Mouse (Mus musculus) hindbrain, postnatal 0 days (tissue): Measurements from ENCODE around the gene Rinl. TPM values are rescaled to one million over a fixed set of nuclear protein-coding genes. Genes with fewer than 3 reads are reported as not detected.

Experiments
- ATAC-seq: fragments of 200-750 bp; cut with Nextera tagmentation; 2 replicates; pipeline ENCODE4 v1.8.0; 2017; ENCODE audit warnings: mild to moderate bottlenecking, moderate TSS enrichment, moderate library complexity
- DNase-seq: peaks from one replicate; pipeline ENCODE4 v3.0.0-alpha.2; 2015; ENCODE audit warnings: low spot score
- H3K27ac ChIP-seq: fragments of 300-500 bp; sonication (generic); 2 replicates; pipeline ENCODE4 v1.5.1; 2014; ENCODE audit warnings: mild to moderate bottlenecking
- H3K27me3 ChIP-seq: fragments of 300-500 bp; sonication (generic); 2 replicates; pipeline ENCODE4 v1.6.1; 2014; ENCODE audit warnings: low read length, mixed read lengths; ENCODE audit not compliant: insufficient read depth
- H3K36me3 ChIP-seq: fragments of 300-500 bp; sonication (generic); 2 replicates; pipeline ENCODE4 v1.6.1; 2014; ENCODE audit warnings: low read length, mixed read lengths; ENCODE audit not compliant: insufficient read depth
- H3K4me1 ChIP-seq: fragments of 300-500 bp; sonication (generic); 2 replicates; pipeline ENCODE4 v1.6.1; 2014; ENCODE audit warnings: antibody characterized with exemption, low read length, mixed read lengths; ENCODE audit not compliant: insufficient read depth
- H3K4me2 ChIP-seq: fragments of 300-500 bp; sonication (generic); 2 replicates; pipeline ENCODE4 v1.6.1; 2014; ENCODE audit warnings: low read depth, mild to moderate bottlenecking, low read length, moderate library complexity, mixed read lengths
- H3K4me3 ChIP-seq: fragments of 300-500 bp; sonication (generic); 2 replicates; pipeline ENCODE4 v1.5.1; 2014; ENCODE audit warnings: low read length
- H3K9ac ChIP-seq: fragments of 300-500 bp; sonication (generic); replicated peaks from 2 replicates; pipeline ENCODE4 v1.6.1; 2014; ENCODE audit warnings: mild to moderate bottlenecking, low read length, moderate library complexity, mixed read lengths
- H3K9me3 ChIP-seq: fragments of 300-500 bp; sonication (generic); 2 replicates; pipeline ENCODE4 v1.6.1; 2016; ENCODE audit warnings: low read length, mixed read lengths
- CTCF ChIP-seq: IDR thresholded peaks from 2 replicates; pipeline ENCODE4 v1.5.1; 2016; ENCODE audit warnings: antibody characterized with exemption, control low read depth, low read depth
- WGBS: fragments of 180-500 bp; shearing (Covaris S2); extraction: QIAGEN DNeasy Blood & Tissue Kit; methylation state at CpG from one replicate; pipeline ENCODE4 v1.1.7; 2014; 5-methylcytosine and 5-hydroxymethylcytosine counted together
- polyA plus RNA-seq: library from polyadenylated mRNA; unstranded; fragments of >200 nt; fragmentation: Nextera tagmentation; extraction: Ambion mirVana; gene quantifications from 2 replicates; pipeline ENCODE4 v1.2.1, GENCODE M21; 2015
- total RNA-seq: library from RNA; depleted of rRNA; stranded (reverse); fragments of >200 nt; gene quantifications from 2 replicates; pipeline ENCODE4 v1.2.3, GENCODE M21; 2014

Rinl gene
- total and polyA plus RNA-seq, 2 experiments from 2014 or later = 1.2 to 1.4 TPM

DNA sequence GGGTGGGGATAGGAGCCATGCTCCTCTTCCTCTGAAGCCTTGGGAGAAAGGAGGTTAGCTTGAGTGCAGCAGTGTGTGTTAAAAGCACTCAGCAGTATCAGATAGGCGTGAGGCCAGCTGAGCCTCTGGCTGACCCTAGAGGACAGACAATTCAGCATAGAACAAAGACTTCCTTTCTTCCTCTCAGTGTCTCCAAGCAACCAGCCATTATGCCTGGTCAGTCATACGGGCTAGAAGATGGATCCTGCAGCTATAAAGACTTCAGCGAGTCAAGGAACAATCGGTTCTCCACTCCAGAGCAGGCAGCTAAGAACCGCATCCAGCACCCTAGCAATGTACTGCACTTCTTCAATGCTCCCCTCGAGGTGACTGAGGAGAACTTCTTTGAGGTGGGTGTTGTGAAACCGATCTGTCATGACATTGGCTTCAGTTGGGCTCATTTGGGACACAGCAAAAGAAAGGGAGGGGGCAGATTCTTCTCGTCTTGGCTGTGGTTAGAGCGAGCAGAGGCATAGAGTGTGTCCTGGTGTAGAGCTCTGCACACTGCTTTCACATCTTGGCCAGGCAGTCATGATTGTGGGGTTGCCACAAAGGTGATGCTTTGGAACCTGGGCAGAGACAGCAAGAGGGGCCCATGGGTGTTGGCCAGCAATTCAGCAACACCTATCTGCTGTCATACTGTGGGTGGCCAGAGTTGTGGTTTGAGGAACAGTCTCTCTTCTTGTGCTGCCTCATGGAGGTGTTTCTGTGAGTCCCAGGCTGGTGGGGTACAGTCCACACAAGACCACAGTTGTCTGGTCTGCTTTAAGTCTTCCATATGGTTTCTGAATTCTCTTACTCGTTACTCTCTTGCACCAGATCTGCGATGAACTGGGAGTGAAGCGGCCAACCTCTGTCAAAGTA is 31.8 kb downstream of the Rinl start:
- peak; percentile 16 for DNase-seq
- 0 out of 2 replicates have a peak, but pooled peaks have one; percentile 19 for ATAC-seq
- no peak overlapping the region for H3K9ac ChIP-seq
- H3K4me1 ChIP-seq = 0 out of 2 replicates have a peak, but pooled peaks cover 7% of the 10 kb centered on the region
- no peak overlapping the region for H3K4me2 ChIP-seq
- H3K9me3 ChIP-seq = no peaks in the 10 kb centered on the region
- H3K27ac ChIP-seq = peak overlapping the region; percentile 46; the same call in 1 of the 2 replicates
- H3K4me3 ChIP-seq = no peak overlapping the region
- H3K36me3 ChIP-seq = peaks cover 50% of the 10 kb centered on the region
- H3K27me3 ChIP-seq = no peaks in the 10 kb centered on the region
- WGBS = 26% methylated on average over 12 of the region's 12 CpGs
- no peak for TF ChIP-seq CTCF

DNA sequence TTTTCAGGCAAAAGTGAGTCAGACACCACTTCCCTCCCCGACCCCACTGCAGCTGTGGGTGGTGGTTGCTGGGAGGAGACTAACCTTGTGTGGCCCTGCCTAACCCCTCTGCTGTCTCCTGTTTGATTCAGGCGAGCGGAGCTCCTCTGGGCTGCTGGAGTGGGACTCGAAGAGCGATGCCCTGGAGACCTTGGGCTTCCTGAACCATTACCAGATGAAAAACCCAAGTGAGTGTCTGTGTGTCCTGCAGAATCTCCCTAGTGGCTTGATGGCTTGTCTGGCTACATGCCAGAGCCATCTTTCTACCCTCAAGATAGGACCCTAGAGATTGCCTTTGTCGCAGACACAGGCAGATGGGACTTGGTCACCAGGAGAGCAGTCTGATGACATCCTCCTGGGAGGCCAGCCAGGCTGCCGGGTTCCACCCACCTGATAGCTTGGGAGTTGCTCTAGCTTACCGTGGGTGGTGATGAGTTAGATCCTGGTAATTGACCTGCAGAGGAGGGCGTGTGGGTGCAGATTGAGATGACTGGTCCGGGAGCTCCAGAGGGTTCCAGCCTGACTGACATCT is 32.6 kb downstream of the Rinl start:
- H3K27ac ChIP-seq = peak overlapping the region; percentile 46; the same call in 1 of the 2 replicates
- no peaks in the 10 kb centered on the region for H3K27me3 ChIP-seq
- H3K4me1 ChIP-seq = 0 out of 2 replicates have a peak, but pooled peaks cover 13% of the 10 kb centered on the region
- no peak overlapping the region for H3K4me3 ChIP-seq
- H3K9ac ChIP-seq = no peak overlapping the region
- H3K36me3 ChIP-seq = peaks cover 42% of the 10 kb centered on the region
- 41% methylated on average over 10 of the region's 10 CpGs for WGBS
- H3K9me3 ChIP-seq = no peaks in the 10 kb centered on the region
- no peak overlapping the region for H3K4me2 ChIP-seq
- 0 out of 2 replicates have a peak, but pooled peaks have one; percentile 3 for ATAC-seq
- TF ChIP-seq CTCF = no peak
- DNase-seq = peak; percentile 23

- 55% methylated on average over 1 of the region's 1 CpGs for WGBS
- Histone ChIP-seq H3K27me3 (no peaks in the 10 kb centered on the region), H3K9me3 (no peaks in the 10 kb centered on the region), H3K9ac (no peak overlapping the region), H3K36me3 (peaks cover 32% of the 10 kb centered on the region), H3K4me1 (0 out of 2 replicates have a peak, but pooled peaks cover 13% of the 10 kb centered on the region), H3K4me3 (no peak overlapping the region), H3K27ac (no peak overlapping the region), H3K4me2 (no peak overlapping the region)
- ATAC-seq (no peak), DNase-seq (no peak)
- no peak for TF ChIP-seq CTCF
Measured at GRCm38 (mm10) chr7:28822556-28822955, 33.8 kb downstream of the Rinl start.

DNA sequence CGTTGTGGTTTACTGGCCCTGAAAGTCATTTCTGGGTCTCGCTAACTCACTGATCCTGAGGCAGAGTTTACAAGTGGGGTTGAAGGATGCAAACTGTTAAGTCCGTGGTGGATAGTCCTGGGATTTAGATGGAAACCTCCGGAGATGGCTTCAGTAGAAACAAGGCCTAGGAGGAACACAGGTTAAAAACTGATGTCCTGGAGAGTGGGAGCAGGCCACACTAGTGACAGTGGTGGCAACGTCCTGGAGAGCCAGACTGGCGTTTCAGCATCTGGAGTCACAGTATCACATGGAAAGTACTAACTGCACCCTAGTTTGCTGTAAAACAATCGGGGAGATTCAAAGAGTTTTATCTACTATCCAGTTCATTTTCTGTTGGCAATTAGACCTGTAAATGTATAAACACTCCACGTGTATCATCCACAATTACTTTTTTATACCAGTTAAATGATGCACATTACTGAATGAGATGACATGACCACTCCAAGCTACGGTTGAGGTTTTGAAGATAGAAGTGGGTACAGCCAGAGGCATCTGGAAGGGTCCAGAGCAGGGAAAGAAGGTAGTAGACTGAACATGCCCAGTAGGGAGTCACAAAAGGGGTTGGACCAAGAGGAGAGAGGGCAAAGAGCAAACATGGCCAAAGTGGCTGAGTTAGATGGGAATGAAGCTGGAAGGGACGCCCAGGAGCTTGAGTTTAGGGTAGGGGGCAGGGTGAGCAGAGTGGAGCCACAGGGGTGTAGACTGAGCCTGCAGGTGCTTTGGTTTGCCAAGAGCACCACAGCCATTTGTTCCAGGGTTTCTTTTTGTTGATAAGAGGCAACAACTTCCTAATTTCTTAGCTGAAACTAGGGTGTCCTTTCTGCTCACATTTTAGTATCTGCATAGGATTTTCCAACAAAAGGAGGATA is 34.5 kb downstream of the Rinl start:
- Histone ChIP-seq H3K9ac (no peak overlapping the region), H3K9me3 (no peaks in the 10 kb centered on the region), H3K4me2 (no peak overlapping the region), H3K36me3 (peaks cover 27% of the 10 kb centered on the region), H3K27ac (no peak overlapping the region), H3K4me3 (no peak overlapping the region), H3K4me1 (0 out of 2 replicates have a peak, but pooled peaks cover 13% of the 10 kb centered on the region), H3K27me3 (no peaks in the 10 kb centered on the region)
- WGBS = 58% methylated on average over 10 of the region's 10 CpGs
- DNase-seq (no peak), ATAC-seq (no peak)
- no peak for TF ChIP-seq CTCF

DNA sequence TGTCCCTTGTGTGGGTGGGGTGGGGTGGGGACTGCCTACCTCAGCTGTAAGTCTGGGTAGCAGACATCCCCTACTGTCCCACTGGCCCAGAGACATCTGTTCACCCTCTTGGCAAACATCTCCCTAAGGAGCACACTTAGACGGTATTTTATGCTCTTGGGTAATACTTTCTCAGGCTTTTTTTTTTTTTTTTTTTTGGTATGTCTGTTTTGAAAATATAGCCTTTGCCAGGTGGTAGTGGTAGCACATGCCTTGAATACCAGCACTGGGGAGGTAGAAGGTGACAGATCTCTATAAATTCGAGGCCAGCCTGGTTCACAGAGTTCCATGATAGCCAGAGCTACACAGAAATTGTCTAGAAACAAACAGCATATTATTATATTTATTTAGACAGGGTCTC is 35.2 kb downstream of the Rinl start:
- no peak overlapping the region for H3K4me3 ChIP-seq
- no peak overlapping the region for H3K9ac ChIP-seq
- no peaks in the 10 kb centered on the region for H3K9me3 ChIP-seq
- no peak for TF ChIP-seq CTCF
- no peak overlapping the region for H3K4me2 ChIP-seq
- DNase-seq = no peak
- WGBS = 56% methylated on average over 2 of the region's 2 CpGs
- H3K27ac ChIP-seq = peak overlapping the region; percentile 79; the same call in 1 of the 2 replicates
- no peak for ATAC-seq
- H3K36me3 ChIP-seq = peaks cover 23% of the 10 kb centered on the region
- H3K4me1 ChIP-seq = 0 out of 2 replicates have a peak, but pooled peaks cover 13% of the 10 kb centered on the region
- no peaks in the 10 kb centered on the region for H3K27me3 ChIP-seq
